Mouse (Mus musculus): ENCODE measurements around the gene Ankrd54. TPM values are rescaled to one million over a fixed set of nuclear protein-coding genes. Genes with fewer than 3 reads are reported as not detected.
"Not testable (repeated sequence)": the region's sequence is repeated elsewhere in the genome, so short reads cannot be mapped to it uniquely, and the experiment has no call there.

Ankrd54 gene
- polyA plus RNA-seq, 1 experiment: 60.7 TPM

DNA sequence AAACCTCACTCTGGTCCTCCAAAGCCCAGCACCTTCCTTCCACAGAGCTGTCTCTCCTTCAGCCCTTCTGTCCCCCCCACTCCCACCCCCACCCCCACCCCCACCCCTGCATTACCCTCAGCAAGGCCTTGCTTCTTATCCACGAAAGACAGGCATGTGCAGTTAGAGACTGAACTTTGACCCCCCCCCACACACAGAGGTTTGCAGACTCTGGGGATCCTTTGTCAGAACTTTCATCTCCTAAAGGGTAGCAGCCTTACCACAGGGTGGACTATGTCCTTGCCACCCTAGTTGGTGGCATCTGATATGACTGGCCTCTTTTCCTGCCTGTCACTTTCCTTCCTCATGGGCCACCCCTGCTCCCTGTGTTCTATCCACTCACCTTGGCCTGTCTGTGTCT, 39.3 kb downstream of the Ankrd54 start:
- H3K4me3 ChIP-seq (replicated peaks; ENCODE audit: extremely low read depth, low read depth, low read length): no peak overlapping the region
- DNase-seq: no peak
- peaks cover 5% of the 10 kb centered on the region; the same call in 1 of the 2 replicates for H3K4me1 ChIP-seq (ENCODE audit: control insufficient read depth, insufficient read depth, low read length)
- TF ChIP-seq CTCF (IDR thresholded peaks at IDR 0.05; ENCODE audit: insufficient read depth, low read length) (no peak), POLR2A (IDR thresholded peaks at IDR 0.05; ENCODE audit: borderline replicate concordance, extremely low read depth, low read depth, low read length) (no peak)
- 81% methylated on average over 1 of the region's 1 CpGs for WGBS

DNA sequence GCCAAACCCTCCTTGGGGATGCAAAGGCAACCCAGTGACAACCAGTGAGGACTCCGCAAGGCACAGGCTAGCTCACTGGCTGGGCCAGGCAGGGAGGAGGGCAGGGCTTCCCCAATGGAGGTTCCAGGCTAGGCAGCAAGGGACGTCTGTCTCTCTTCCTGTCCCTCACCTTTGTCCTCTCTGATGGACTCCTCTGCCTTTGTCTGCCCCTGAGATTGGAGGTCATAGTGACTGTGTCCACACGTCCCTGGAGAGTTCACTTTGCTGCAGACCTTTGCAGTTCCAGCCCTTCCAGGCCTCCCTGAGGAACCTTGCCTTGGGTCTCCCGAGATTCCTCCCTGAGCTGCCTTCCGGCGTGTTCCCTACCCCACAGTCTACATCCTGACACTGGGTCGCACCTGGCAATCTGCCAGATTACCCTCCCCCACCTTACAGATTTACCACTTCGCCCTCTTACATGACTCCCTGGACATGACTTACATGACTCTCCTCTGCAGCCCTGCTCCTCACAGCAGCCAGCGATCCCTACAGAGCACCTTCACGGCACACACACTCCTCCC, 39.9 kb downstream of the Ankrd54 start:
- 54% methylated on average over 10 of the region's 10 CpGs for whole genome bisulfite sequencing
- no peak for DNase-seq
- no peak overlapping the region for H3K4me3 ChIP-seq (replicated peaks; ENCODE audit: extremely low read depth, low read depth, low read length)
- no peak for TF ChIP-seq POLR2A (IDR thresholded peaks at IDR 0.05; ENCODE audit: borderline replicate concordance, extremely low read depth, low read depth, low read length)
- TF ChIP-seq CTCF (IDR thresholded peaks at IDR 0.05; ENCODE audit: insufficient read depth, low read length): no peak
- H3K4me1 ChIP-seq (ENCODE audit: control insufficient read depth, insufficient read depth, low read length): peaks cover 5% of the 10 kb centered on the region; the same call in 1 of the 2 replicates

DNA sequence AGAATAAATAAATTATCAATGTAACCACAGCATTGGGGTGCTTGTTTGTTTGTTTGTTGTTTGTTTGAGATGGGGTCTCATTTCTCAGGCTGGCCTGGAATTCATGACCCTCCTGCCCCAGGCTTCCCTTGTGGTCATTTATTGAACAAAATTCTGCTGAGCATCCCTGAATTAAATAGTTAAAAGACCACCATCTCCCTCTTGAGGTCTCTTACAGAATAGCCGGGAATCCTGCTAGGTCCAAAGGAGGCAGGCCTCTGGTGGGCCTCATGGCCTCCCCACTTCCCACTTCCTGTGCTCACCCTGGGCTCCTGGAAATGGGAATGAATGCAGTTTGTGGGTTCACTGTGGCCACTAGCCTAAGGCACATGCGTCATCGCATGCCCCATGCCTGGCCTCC, 43.8 kb downstream of the Ankrd54 start:
- 64% methylated on average over 3 of the region's 3 CpGs for WGBS

DNA sequence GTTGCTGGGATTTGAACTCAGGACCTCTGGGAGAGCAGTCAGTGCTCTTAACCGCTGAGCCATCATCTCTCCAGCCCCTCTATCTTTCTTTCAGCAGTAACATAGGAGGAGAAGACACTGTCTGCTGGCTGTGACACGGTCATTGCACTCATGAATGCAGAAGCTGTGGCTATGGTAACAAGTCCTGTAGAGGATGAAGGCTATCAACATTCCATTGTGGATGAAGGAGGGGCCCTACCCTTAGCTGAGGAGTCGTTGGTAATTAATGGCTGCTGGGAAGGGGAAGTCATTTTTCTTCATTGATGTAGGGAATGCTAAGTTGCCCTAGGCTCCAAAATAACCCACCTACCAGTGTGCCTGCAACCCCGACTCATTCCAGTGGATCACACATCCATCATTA, 44.5 kb downstream of the Ankrd54 start:
- DNase-seq: no peak
- no peak for TF ChIP-seq CTCF (IDR thresholded peaks at IDR 0.05; ENCODE audit: insufficient read depth, low read length)
- no peak for TF ChIP-seq POLR2A (IDR thresholded peaks at IDR 0.05; ENCODE audit: borderline replicate concordance, extremely low read depth, low read depth, low read length)
- 34% methylated on average over 4 of the region's 4 CpGs for WGBS

More for the DNA sequence above, 43.8 kb downstream of the Ankrd54 start:
- TF ChIP-seq CTCF (IDR thresholded peaks at IDR 0.05; ENCODE audit: insufficient read depth, low read length) (no peak), POLR2A (IDR thresholded peaks at IDR 0.05; ENCODE audit: borderline replicate concordance, extremely low read depth, low read depth, low read length) (no peak)
- H3K4me1 ChIP-seq (ENCODE audit: control insufficient read depth, insufficient read depth, low read length): no peaks in the 10 kb centered on the region
- DNase-seq: no peak
- no peak overlapping the region for H3K4me3 ChIP-seq (replicated peaks; ENCODE audit: extremely low read depth, low read depth, low read length)

DNA sequence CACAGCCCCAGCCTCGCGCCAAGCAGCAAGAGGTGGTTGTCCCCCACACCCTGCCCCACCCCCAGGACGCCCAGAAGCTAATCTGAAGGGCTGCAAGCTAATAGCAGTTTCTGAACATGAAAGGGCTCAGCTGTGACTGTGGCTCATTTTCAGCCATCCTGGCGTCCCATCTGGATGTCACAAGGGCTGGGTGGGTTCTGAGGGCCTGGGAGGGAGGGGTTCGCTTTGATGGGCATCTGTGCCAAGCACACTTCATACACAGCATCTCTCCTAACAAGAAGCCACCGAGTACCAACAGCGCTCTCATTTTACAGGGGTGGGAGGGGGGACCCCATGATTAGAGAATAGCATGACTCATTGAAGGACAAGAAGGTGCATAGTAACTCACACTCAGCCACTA, 49.3 kb downstream of the Ankrd54 start:
- Histone ChIP-seq H3K4me1 (ENCODE audit: control insufficient read depth, insufficient read depth, low read length) (no peaks in the 10 kb centered on the region), H3K4me3 (replicated peaks; ENCODE audit: extremely low read depth, low read depth, low read length) (no peak overlapping the region)
- no peak for TF ChIP-seq POLR2A (IDR thresholded peaks at IDR 0.05; ENCODE audit: borderline replicate concordance, extremely low read depth, low read depth, low read length)
- TF ChIP-seq CTCF (IDR thresholded peaks at IDR 0.05; ENCODE audit: insufficient read depth, low read length): no peak
- 56% methylated on average over 7 of the region's 7 CpGs for WGBS
- no peak for DNase-seq

More for the DNA sequence above, 44.5 kb downstream of the Ankrd54 start:
- Histone ChIP-seq H3K4me1 (ENCODE audit: control insufficient read depth, insufficient read depth, low read length) (no peaks in the 10 kb centered on the region), H3K4me3 (replicated peaks; ENCODE audit: extremely low read depth, low read depth, low read length) (no peak overlapping the region)

DNA sequence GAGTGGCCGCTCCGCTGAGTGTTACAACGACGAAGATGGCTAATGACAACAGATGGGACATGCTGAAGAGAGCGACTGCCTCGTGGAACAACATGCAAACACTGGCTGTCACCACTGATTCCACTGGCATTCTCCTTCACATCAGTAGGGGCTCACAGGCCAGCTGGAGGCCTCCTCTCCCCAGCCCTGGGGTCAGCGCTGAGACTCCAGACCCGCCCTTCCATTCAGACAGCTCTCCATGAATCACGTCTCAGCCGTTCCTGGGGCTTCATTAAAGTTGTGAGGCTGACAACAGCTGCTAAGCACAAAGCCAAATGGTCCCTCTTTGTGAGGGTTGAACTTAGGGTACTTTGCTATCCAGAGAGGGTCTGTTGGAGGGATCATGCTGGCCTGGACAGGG, 51.1 kb downstream of the Ankrd54 start:
- H3K4me3 ChIP-seq (replicated peaks; ENCODE audit: extremely low read depth, low read depth, low read length): no peak overlapping the region
- H3K4me1 ChIP-seq (ENCODE audit: control insufficient read depth, insufficient read depth, low read length): no peaks in the 10 kb centered on the region
- no peak for DNase-seq
- 65% methylated on average over 10 of the region's 10 CpGs for WGBS
- TF ChIP-seq CTCF (IDR thresholded peaks at IDR 0.05; ENCODE audit: insufficient read depth, low read length): no peak
- TF ChIP-seq POLR2A (IDR thresholded peaks at IDR 0.05; ENCODE audit: borderline replicate concordance, extremely low read depth, low read depth, low read length): no peak

DNA sequence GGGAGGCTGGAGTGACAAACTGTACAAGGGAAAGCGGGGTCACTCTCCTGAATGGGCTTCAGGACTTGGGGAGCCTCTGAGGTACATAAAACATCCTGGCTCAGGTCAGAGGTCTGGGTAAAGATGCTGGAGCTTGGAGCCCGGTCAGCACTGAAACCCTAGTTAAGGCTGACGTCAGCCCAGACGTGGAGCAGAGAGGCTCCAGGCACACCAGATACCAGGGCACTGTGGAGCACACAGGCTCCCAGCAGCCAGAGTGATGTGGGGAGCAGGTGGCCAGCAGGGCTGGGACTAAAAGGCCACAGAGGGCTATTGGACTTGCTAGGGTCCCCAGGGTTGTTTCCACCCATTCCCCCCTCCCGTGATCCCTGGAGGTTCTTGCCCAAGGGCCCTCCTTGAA, 53.0 kb downstream of the Ankrd54 start:
- no peak overlapping the region for H3K4me3 ChIP-seq (replicated peaks; ENCODE audit: extremely low read depth, low read depth, low read length)
- no peaks in the 10 kb centered on the region for H3K4me1 ChIP-seq (ENCODE audit: control insufficient read depth, insufficient read depth, low read length)
- WGBS: 62% methylated on average over 5 of the region's 5 CpGs
- no peak for TF ChIP-seq CTCF (IDR thresholded peaks at IDR 0.05; ENCODE audit: insufficient read depth, low read length)
- no peak for TF ChIP-seq POLR2A (IDR thresholded peaks at IDR 0.05; ENCODE audit: borderline replicate concordance, extremely low read depth, low read depth, low read length)
- no peak for DNase-seq

DNA sequence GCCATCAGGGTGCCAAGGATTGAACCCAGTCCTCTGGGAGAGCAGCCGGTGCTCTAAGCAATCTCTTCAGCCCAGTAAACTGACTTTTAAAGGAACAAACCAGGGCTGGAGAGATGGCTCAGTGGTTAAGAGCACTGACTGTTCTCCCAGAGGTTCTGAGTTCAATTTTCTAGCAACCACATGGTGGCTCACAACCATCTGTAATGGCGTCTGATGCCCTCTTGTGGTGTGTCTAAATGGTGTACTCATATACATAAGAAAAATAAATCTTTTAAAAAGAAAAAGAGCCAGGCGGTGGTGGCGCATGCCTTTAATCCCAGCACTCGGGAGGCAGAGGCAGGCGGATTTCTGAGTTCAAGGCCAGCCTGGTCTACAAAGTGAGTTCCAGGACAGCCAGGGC, 54.9 kb downstream of the Ankrd54 start:
- DNase-seq; H3K4me3 ChIP-seq (replicated peaks; ENCODE audit: extremely low read depth, low read depth, low read length); H3K4me1 ChIP-seq (ENCODE audit: control insufficient read depth, insufficient read depth, low read length): not testable (repeated sequence)
- WGBS: 85% methylated on average over 6 of the region's 6 CpGs

DNA sequence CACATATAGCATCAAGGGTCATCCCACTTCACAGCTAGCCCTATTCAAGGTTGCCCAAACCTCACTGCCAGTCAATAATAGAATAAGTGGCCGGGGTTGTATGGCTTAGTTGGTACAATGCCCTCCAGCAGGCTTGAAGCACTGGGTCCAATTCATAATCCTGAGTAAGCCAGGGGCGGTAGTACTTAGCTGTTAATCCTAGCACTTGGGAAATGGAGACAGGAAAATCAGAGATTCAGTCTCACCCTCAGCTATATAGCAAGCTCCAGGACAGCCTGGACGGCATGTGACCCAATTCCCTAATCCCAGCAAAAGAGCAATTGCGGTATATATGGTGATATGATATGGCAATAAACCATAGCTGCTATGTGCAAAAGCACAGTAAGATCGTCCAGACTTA, 55.6 kb downstream of the Ankrd54 start:
- no peak for TF ChIP-seq POLR2A (IDR thresholded peaks at IDR 0.05; ENCODE audit: borderline replicate concordance, extremely low read depth, low read depth, low read length)
- no peak for TF ChIP-seq CTCF (IDR thresholded peaks at IDR 0.05; ENCODE audit: insufficient read depth, low read length)
- DNase-seq: no peak
- Histone ChIP-seq H3K4me3 (replicated peaks; ENCODE audit: extremely low read depth, low read depth, low read length) (no peak overlapping the region), H3K4me1 (ENCODE audit: control insufficient read depth, insufficient read depth, low read length) (no peaks in the 10 kb centered on the region)
- 96% methylated on average over 5 of the region's 5 CpGs for WGBS

DNA sequence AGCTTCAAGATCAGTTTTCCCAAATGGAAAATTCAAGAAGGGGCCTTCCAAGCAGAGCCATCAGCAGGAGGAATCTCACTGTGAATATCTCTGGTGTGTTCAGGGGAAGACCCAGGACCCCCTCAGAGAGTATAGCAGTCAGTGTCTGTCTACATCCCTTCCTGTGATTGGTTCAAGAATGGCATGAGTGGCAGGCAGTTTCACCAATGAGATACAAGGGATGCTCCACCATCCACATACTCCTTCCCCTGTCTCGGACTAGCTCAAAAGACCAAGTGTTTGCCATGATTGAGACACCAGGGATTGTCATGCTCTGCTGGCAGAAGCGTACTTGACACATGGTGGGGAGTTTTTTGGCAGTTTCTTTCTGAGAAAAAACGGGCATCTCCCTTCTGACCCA, 56.1 kb downstream of the Ankrd54 start:
- WGBS: 57% methylated on average over 3 of the region's 3 CpGs
- Histone ChIP-seq H3K4me1 (ENCODE audit: control insufficient read depth, insufficient read depth, low read length) (no peaks in the 10 kb centered on the region), H3K4me3 (replicated peaks; ENCODE audit: extremely low read depth, low read depth, low read length) (no peak overlapping the region)
- no peak for DNase-seq
- no peak for TF ChIP-seq POLR2A (IDR thresholded peaks at IDR 0.05; ENCODE audit: borderline replicate concordance, extremely low read depth, low read depth, low read length)
- no peak for TF ChIP-seq CTCF (IDR thresholded peaks at IDR 0.05; ENCODE audit: insufficient read depth, low read length)
